Mouse (Mus musculus): ENCODE measurements around the gene Gm12355. TPM values are rescaled to one million over a fixed set of nuclear protein-coding genes. Genes with fewer than 3 reads are reported as not detected.

The Gm12355 gene
- total and polyA plus RNA-seq, 3 experiments: 7.9 to 10.8 TPM; not detected in 1

DNA sequence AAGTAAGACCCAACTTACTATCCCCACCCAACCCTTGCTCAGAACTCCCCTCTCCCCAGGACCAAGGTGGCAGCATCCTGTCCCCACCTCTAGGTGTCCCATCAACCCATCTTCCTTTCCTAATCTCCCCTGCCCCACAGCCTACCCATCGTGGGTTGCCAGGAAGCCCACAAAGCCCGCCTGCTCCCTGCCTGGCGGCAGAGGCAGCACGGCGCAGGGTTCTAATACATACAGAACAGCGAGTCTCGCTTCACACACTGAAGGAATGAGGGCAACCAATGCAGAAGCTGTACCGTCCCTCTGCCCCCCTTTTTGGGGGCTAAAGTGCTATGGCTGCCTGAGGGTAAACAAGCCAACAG is 43.5 kb downstream of the Gm12355 start:
- no peaks in the 10 kb centered on the region for H3K27me3 ChIP-seq (ENCODE audit: control insufficient read depth, insufficient read depth, low read length)

GRCm38 (mm10) chr11:98581286-98582029 is 44.0 kb downstream of the Gm12355 start:
- Histone ChIP-seq H3K27ac (no peak overlapping the region), H3K4me3 (no peak overlapping the region), H3K36me3 (ENCODE audit: control insufficient read depth, insufficient read depth, low read length) (no peaks in the 10 kb centered on the region), H3K27me3 (ENCODE audit: control insufficient read depth, insufficient read depth, low read length) (no peaks in the 10 kb centered on the region), H3K4me1 (ENCODE audit: control insufficient read depth, insufficient read depth, low read length) (peaks cover 7% of the 10 kb centered on the region; the same call in 1 of the 2 replicates), H3K9ac (ENCODE audit: low read depth, low read length) (no peak overlapping the region), H3K79me2 (replicated peaks; ENCODE audit: control insufficient read depth, insufficient read depth, low read length) (no peaks in the 10 kb centered on the region)
- intact Hi-C loops (cut with DNase I): no loop called here
- DNase-seq: no peak
- 68% methylated on average over 17 of the region's 17 CpGs for WGBS
- no peak for TF ChIP-seq POLR2A (IDR thresholded peaks at IDR 0.05; ENCODE audit: insufficient read depth, low read depth, low read length)
- no peak for TF ChIP-seq EP300 (IDR thresholded peaks at IDR 0.05; ENCODE audit: insufficient read depth, low read depth, low read length)
- no peak for TF ChIP-seq CTCF (IDR thresholded peaks at IDR 0.05)

More for the DNA sequence above, 43.5 kb downstream of the Gm12355 start:
- TF ChIP-seq CTCF (IDR thresholded peaks at IDR 0.05) (no peak), POLR2A (IDR thresholded peaks at IDR 0.05; ENCODE audit: insufficient read depth, low read depth, low read length) (no peak), EP300 (IDR thresholded peaks at IDR 0.05; ENCODE audit: insufficient read depth, low read depth, low read length) (no peak)
- WGBS: 84% methylated on average over 8 of the region's 8 CpGs
- H3K4me1 ChIP-seq (ENCODE audit: control insufficient read depth, insufficient read depth, low read length): peaks cover 7% of the 10 kb centered on the region; the same call in 1 of the 2 replicates
- intact Hi-C loops (cut with DNase I): no loop called here
- H3K27ac ChIP-seq: no peak overlapping the region
- no peak overlapping the region for H3K9ac ChIP-seq (ENCODE audit: low read depth, low read length)
- H3K79me2 ChIP-seq (replicated peaks; ENCODE audit: control insufficient read depth, insufficient read depth, low read length): no peaks in the 10 kb centered on the region
- no peaks in the 10 kb centered on the region for H3K36me3 ChIP-seq (ENCODE audit: control insufficient read depth, insufficient read depth, low read length)
- H3K4me3 ChIP-seq: no peak overlapping the region
- DNase-seq: no peak

DNA sequence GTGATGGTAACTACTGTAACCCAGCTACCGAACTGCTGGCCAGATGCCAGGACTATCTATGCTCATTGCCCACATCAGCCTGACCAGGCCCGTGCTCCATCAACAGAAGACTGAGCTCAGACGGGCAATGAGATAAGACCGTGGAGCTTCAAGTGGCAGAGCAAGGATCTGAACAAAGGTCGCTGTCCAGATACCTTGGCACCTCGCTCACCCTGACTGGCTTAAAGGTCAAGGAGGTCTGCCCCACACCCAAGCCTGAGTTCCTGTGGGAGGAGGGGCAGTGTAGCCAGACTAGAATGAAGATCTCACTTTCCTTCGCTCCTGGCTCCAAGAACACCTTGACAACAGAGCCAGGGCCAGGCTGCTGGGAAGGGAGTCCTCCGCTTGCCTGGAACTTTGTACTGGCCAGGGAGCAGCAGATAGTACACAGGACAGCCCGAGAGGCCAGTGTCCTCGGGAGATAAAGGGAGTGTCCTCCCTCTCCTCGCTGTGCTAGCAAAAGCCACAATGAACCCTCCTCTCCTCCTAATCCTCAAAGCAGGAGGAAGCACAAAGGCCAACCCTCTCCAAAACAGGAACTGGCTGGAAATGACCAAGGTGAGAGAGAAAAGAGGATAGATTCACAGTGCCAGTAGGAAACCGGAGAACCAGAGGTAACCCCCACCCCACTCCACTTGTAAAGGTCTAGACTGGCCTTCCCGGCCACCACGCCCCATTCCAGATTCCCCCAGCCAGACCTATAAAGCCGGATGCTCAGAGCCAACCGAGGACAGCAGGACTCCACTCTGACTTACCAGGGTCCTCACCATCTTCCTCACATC is 45.0 kb downstream of the Gm12355 start:
- no peak overlapping the region for H3K9ac ChIP-seq (ENCODE audit: low read depth, low read length)
- no peak overlapping the region for H3K27ac ChIP-seq
- H3K4me1 ChIP-seq (ENCODE audit: control insufficient read depth, insufficient read depth, low read length): peaks cover 4% of the 10 kb centered on the region; the same call in 1 of the 2 replicates
- TF ChIP-seq EP300 (IDR thresholded peaks at IDR 0.05; ENCODE audit: insufficient read depth, low read depth, low read length) (no peak), CTCF (IDR thresholded peaks at IDR 0.05) (no peak), POLR2A (IDR thresholded peaks at IDR 0.05; ENCODE audit: insufficient read depth, low read depth, low read length) (no peak)
- 49% methylated on average over 16 of the region's 16 CpGs for WGBS
- DNase-seq: no peak
- H3K27me3 ChIP-seq (ENCODE audit: control insufficient read depth, insufficient read depth, low read length): no peaks in the 10 kb centered on the region
- no peaks in the 10 kb centered on the region for H3K36me3 ChIP-seq (ENCODE audit: control insufficient read depth, insufficient read depth, low read length)
- H3K79me2 ChIP-seq (replicated peaks; ENCODE audit: control insufficient read depth, insufficient read depth, low read length): no peaks in the 10 kb centered on the region
- intact Hi-C loops (cut with DNase I): no loop called here
- no peak overlapping the region for H3K4me3 ChIP-seq

- H3K36me3 ChIP-seq (ENCODE audit: control insufficient read depth, insufficient read depth, low read length): no peaks in the 10 kb centered on the region
- no peaks in the 10 kb centered on the region for H3K27me3 ChIP-seq (ENCODE audit: control insufficient read depth, insufficient read depth, low read length)
- no peaks in the 10 kb centered on the region for H3K4me1 ChIP-seq (ENCODE audit: control insufficient read depth, insufficient read depth, low read length)
- no peak overlapping the region for H3K4me3 ChIP-seq
- WGBS: 72% methylated on average over 5 of the region's 5 CpGs
- DNase-seq: no peak
- TF ChIP-seq CTCF (IDR thresholded peaks at IDR 0.05) (no peak), POLR2A (IDR thresholded peaks at IDR 0.05; ENCODE audit: insufficient read depth, low read depth, low read length) (no peak)
- H3K9ac ChIP-seq (ENCODE audit: low read depth, low read length): no peak overlapping the region
- H3K79me2 ChIP-seq (replicated peaks; ENCODE audit: control insufficient read depth, insufficient read depth, low read length): no peaks in the 10 kb centered on the region
- H3K27ac ChIP-seq: no peak overlapping the region
- intact Hi-C loops (cut with DNase I): no loop called here
Measured at GRCm38 (mm10) chr11:98577776-98578175, 47.7 kb downstream of the Gm12355 start.

Other genes starting within 250 kb of the Gm12355 start
- gene Tcap, start 241.8 kb downstream of the Gm12355 start, total RNA-seq (2021): 1,000 to 10,000 TPM; 1,095 to 3,136 TPM
- gene Tcap, start 241.8 kb downstream of the Gm12355 start, polyA plus RNA-seq (2012; rRNA removed): 1,250 and 1,827 TPM in 2 replicates
- 1 to 10 TPM in 1 of 2 experiments, under 1 TPM in 1; 0.91 to 1.5 TPM for gene Pnmt, start 239.2 kb downstream of the Gm12355 start, total RNA-seq (2021)
- 1.6 and 2.6 TPM in 2 replicates for gene Pnmt, start 239.2 kb downstream of the Gm12355 start, polyA plus RNA-seq (2012; rRNA removed)
- gene Pgap3, start 225.2 kb downstream of the Gm12355 start, total RNA-seq (2021): 1 to 10 TPM; 7.7 to 8.5 TPM
- gene Pgap3, start 225.2 kb downstream of the Gm12355 start, polyA plus RNA-seq (2012; rRNA removed): 18.8 and 21.1 TPM in 2 replicates
- gene Erbb2, start 213.2 kb downstream of the Gm12355 start, total RNA-seq (2021): 1 to 10 TPM; 6.6 to 6.9 TPM
- 8.4 and 9.2 TPM in 2 replicates for gene Erbb2, start 213.2 kb downstream of the Gm12355 start, polyA plus RNA-seq (2012; rRNA removed)
- 10 to 100 TPM; 61.6 to 63.6 TPM for gene Mien1, start 186.7 kb downstream of the Gm12355 start, total RNA-seq (2021)
- 53.5 and 80.0 TPM in 2 replicates for gene Mien1, start 186.7 kb downstream of the Gm12355 start, polyA plus RNA-seq (2012; rRNA removed)
- gene Grb7, start 179.3 kb downstream of the Gm12355 start, total RNA-seq (2021): under 1 TPM; 0.11 to 0.31 TPM
- gene Grb7, start 179.3 kb downstream of the Gm12355 start, polyA plus RNA-seq (2012; rRNA removed): 0.56 and 0.72 TPM in 2 replicates
- 1 to 10 TPM in 1 of 2 experiments, under 1 TPM in 1; 0.94 to 1.5 TPM for gene Ikzf3, start 79.6 kb downstream of the Gm12355 start, total RNA-seq (2021)
- gene Ikzf3, start 79.6 kb downstream of the Gm12355 start, polyA plus RNA-seq (2012; rRNA removed): 0.61 and 1.5 TPM in 2 replicates
- gene Zpbp2, start 74.6 kb downstream of the Gm12355 start, total RNA-seq (2021): not detected
- gene Zpbp2, start 74.6 kb downstream of the Gm12355 start, polyA plus RNA-seq (2012; rRNA removed): 0.23 TPM in 1 of 2 replicates, not detected in the other
- 10 to 100 TPM; 40.2 to 40.9 TPM for gene Ormdl3, start 38.3 kb downstream of the Gm12355 start, total RNA-seq (2021)
- gene Ormdl3, start 38.3 kb downstream of the Gm12355 start, polyA plus RNA-seq (2012; rRNA removed): 61.2 and 63.8 TPM in 2 replicates
- gene Lrrc3c, start 27.4 kb downstream of the Gm12355 start, total RNA-seq (2021): not detected
- gene Lrrc3c, start 27.4 kb downstream of the Gm12355 start, polyA plus RNA-seq (2012; rRNA removed): not detected in 2 replicates
- gene Gsdma3, start 699 bp upstream of the Gm12355 start, total RNA-seq (2021): 1 to 10 TPM; 2.7 to 2.9 TPM
- gene Gsdma3, start 699 bp upstream of the Gm12355 start, polyA plus RNA-seq (2012; rRNA removed): not detected in 2 replicates
- gene Gsdma2, start 21.1 kb upstream of the Gm12355 start, total RNA-seq (2021): not detected
- not detected in 2 replicates for gene Gsdma2, start 21.1 kb upstream of the Gm12355 start, polyA plus RNA-seq (2012; rRNA removed)
- not detected for gene Gsdma, start 38.7 kb upstream of the Gm12355 start, total RNA-seq (2021)
- 0.04 TPM in 1 of 2 replicates, not detected in the other for gene Gsdma, start 38.7 kb upstream of the Gm12355 start, polyA plus RNA-seq (2012; rRNA removed)
- gene Psmd3, start 56.9 kb upstream of the Gm12355 start, total RNA-seq (2021): 100 to 1,000 TPM in 1 of 2 experiments, 10 to 100 TPM in 1; 89.5 to 105 TPM
- 144 and 173 TPM in 2 replicates for gene Psmd3, start 56.9 kb upstream of the Gm12355 start, polyA plus RNA-seq (2012; rRNA removed)
- gene Csf3, start 75.6 kb upstream of the Gm12355 start, total RNA-seq (2021): not detected
- not detected in 2 replicates for gene Csf3, start 75.6 kb upstream of the Gm12355 start, polyA plus RNA-seq (2012; rRNA removed)
- gene Med24, start 103.8 kb upstream of the Gm12355 start, total RNA-seq (2021): 10 to 100 TPM; 41.6 to 48.1 TPM
- 54.5 and 65.2 TPM in 2 replicates for gene Med24, start 103.8 kb upstream of the Gm12355 start, polyA plus RNA-seq (2012; rRNA removed)
- 100 to 1,000 TPM; 103 to 105 TPM for gene Thra, start 115.0 kb upstream of the Gm12355 start, total RNA-seq (2021)
- gene Thra, start 115.0 kb upstream of the Gm12355 start, polyA plus RNA-seq (2012; rRNA removed): 89.4 and 104 TPM in 2 replicates
- 100 to 1,000 TPM in 1 of 2 experiments, 10 to 100 TPM in 1; 35.5 to 111 TPM for gene Nr1d1, start 149.7 kb upstream of the Gm12355 start, total RNA-seq (2021)
- gene Nr1d1, start 149.7 kb upstream of the Gm12355 start, polyA plus RNA-seq (2012; rRNA removed): 190 and 208 TPM in 2 replicates
- 10 to 100 TPM; 68.9 to 75.3 TPM for gene Msl1, start 169.9 kb upstream of the Gm12355 start, total RNA-seq (2021)
- 21.9 and 44.4 TPM in 2 replicates for gene Msl1, start 169.9 kb upstream of the Gm12355 start, polyA plus RNA-seq (2012; rRNA removed)
- 10 to 100 TPM; 18.7 to 20.7 TPM for gene Casc3, start 179.2 kb upstream of the Gm12355 start, total RNA-seq (2021)
- gene Casc3, start 179.2 kb upstream of the Gm12355 start, polyA plus RNA-seq (2012; rRNA removed): 17.5 and 25.2 TPM in 2 replicates
- under 1 TPM; 0.50 to 0.77 TPM for gene Rapgefl1, start 211.1 kb upstream of the Gm12355 start, total RNA-seq (2021)
- gene Rapgefl1, start 211.1 kb upstream of the Gm12355 start, polyA plus RNA-seq (2012; rRNA removed): 2.8 and 3.0 TPM in 2 replicates
- 1 to 10 TPM; 9.1 to 9.6 TPM for gene Wipf2, start 238.0 kb upstream of the Gm12355 start, total RNA-seq (2021)
- 4.0 and 5.1 TPM in 2 replicates for gene Wipf2, start 238.0 kb upstream of the Gm12355 start, polyA plus RNA-seq (2012; rRNA removed)